Mouse (Mus musculus) adrenal gland, adult 8-10 months (tissue): ENCODE measurements around the gene Etfa. TPM values are rescaled to one million over a fixed set of nuclear protein-coding genes. Genes with fewer than 3 reads are reported as not detected.

Experiments
- DNase-seq: peaks from one replicate; pipeline ENCODE4 v3.0.0; 2022
- total RNA-seq, 4 experiments: library from RNA; stranded (reverse); gene quantifications; 2 replicates each; pipeline ENCODE4 v1.2.4; 2022

Gene Etfa
- total RNA-seq, 4 experiments from 2014 or later, result 214 to 386 (median 325) TPM

DNA sequence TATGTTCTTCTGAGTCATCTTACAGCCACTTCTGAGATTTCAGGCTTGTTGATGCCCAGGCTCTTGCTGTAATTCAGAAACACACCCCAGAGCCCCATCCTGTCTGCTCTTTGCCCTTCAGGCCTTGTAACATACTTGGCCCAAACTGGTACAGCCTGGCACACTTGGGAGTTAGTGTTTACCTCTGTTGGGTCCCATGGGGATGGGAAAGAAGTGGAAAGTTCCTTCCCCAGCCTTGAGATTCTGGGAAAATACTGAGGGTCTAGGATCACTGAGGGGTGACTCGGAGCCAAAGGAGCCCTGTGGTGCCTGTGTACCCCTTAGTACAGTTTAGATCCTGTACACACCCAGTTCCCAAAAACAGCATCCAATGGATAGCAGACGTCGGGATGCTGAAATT is 90.3 kb downstream of the Etfa start:
- DNase-seq, result no peak

DNA sequence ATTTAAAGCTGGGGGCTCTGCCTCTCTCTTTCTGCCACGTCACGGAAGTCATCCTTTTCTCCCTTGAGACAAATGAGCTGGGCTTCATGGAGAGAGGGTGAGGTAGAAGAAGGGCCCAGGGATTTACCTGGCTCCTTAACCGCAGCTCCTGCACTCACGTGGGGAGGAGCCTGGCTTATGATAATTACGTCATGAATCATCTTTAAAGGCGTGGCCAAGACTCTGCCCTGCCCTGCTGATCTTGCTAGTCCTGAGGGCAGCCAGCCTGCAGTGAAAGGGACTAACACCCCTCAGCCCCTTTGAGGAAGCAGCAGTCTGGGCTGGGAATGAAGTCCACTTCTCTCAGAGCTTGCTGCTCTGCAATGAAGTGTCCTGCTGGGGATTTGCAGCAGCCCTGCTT is 100.9 kb downstream of the Etfa start:
- DNase-seq, result no peak

DNA sequence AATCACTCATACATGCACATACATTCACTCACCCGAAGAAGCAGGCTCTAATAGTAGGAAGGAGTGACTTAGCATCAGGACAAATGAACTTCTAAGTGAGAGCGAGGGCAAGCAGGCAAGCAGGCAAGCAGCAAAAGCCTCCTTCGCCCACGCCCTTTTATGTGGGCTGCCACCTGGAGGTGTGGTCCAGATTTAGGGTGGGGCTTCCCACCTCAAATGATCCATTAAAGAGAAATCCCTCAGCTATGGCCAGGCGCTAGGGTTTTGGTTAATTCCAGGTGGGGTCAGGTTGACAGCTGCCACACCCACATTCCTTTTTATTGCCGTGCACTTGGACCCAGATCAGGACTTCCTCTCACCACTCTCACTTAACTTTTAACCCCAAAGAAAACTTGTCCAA is 101.6 kb downstream of the Etfa start:
- DNase-seq, result no peak

DNA sequence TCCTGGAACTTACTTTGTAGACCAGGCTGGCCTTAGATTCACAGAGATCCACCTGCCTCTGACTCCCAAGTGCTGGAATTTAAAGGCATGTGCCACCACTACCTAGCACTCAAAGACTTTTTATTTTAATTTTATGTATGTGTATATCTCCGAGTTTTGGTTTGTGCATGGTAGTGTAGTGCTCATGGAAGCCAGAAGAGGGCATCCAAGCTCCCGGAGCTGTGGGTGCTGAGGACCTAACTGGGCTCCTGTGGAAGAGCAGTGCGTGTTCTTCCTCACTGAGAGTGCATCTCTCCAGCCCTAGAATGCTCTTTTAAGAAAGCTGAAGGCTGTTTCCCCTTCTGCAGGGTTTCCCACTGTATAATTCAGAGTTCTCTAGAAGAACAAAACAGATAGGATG is 102.2 kb downstream of the Etfa start:
- no peak for DNase-seq

DNA sequence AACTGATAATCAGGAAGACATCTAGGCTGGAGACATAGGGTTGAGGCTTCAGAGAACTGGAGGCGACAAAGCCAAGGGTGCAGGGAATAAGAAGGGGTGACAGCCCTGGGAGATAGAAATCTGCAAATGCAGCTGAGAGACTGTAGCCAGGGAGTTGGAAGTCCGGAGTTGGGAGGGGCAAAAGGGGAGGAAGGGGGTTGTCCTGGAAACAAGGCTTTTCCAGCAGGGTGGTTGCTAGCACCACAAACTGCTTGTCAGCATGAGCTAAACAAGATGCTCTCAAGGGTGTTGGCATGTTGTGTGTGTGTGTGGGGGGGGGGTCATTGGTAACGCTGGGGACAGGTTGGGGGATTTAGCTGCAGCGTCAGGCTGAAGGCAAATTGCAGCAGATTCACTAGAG is 103.2 kb downstream of the Etfa start:
- DNase-seq, result no peak

DNA sequence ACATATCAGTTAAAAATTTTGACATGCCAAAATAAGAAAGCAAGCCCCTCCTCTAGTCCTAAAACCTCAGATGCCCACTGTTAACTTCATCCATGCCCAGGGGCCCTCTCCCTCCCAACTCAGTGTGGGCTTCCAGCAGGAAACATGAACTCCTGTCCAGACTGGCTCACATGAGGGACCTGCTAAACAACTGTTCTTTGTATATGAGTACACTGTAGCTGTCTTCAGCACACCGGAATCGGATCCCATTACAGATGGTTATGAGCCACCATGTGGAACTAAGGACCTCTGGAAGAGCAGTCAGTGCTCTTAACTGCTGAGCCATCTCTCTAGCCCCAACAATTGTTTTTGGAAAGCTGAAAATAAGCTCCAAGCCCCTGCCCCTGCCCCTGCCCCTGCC is 105.3 kb downstream of the Etfa start:
- DNase-seq, result no peak

DNA sequence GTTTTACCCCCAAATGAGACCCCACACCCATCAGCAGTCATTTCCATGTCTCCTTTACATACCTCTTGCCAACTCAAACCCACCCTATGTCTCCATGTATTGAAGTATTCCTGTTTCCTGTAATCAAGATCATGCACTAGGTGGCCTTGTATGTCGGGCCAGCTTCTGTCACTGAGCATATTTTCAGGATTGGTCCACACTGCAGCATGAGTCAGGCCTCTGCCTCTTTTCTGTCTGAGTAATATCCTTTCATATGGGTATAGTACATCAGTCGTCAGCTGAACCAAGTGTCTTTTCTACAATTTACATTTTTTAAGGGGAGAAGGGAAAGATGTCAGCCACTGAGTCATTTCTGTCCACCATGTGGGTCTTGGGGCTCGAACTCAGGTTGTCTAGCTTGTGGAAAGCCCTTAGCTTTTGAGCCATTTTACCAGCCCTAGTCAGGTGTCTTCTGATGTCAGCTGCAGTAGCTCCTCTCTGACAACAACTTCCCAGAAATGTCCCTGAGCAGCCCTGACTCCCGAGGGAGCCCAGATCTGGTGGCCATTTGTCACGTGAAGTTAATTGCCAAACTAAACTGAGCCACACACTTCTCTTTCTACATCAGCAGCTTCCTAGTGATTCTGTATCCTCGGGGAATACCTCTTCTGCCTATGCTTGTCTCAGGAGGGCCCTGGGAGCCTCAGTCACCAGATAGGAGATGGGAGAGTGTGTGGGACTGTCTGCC is 106.9 kb downstream of the Etfa start:
- DNase-seq, result peak; percentile 47

Other genes starting within 250 kb of the Etfa start
- gene Nrg4, start 185.4 kb downstream of the Etfa start, total RNA-seq, result 10 to 100 TPM in 3 of 4 experiments, 1 to 10 TPM in 1; 6.7 to 19.3 (median 14.4) TPM
- 1 to 10 TPM; 1.0 to 1.5 (median 1.1) TPM for gene Tmem266, start 185.3 kb downstream of the Etfa start, total RNA-seq
- gene Isl2, start 26.4 kb upstream of the Etfa start, total RNA-seq, result not detected